Mouse (Mus musculus): ENCODE measurements around the gene Sez6.

GRCm38 (mm10) chr11:77893787-77894718 lies 36.5 kb upstream of the Sez6 start, which contains the start of gene Pipox:
- TF ChIP-seq CTCF (IDR thresholded peaks at IDR 0.05; ENCODE audit: extremely low read depth, insufficient read depth, insufficient read length, insufficient replicate concordance) (no peak), POLR2A (IDR thresholded peaks at IDR 0.05; ENCODE audit: low read depth, low read length) (no peak)
